Mouse (Mus musculus) MEL (cell line): Measurements from ENCODE around the gene Cdh4. TPM values are rescaled to one million over a fixed set of nuclear protein-coding genes. Genes with fewer than 3 reads are reported as not detected.

Experiments used
- DNase-seq: peaks from one replicate; pipeline ENCODE4 v3.0.0; 2011; ENCODE audit warnings: low read depth, low spot score
- H3K27ac ChIP-seq: 2 replicates; pipeline ENCODE4 v1.5.1; 2012; ENCODE audit warnings: low read depth, mild to moderate bottlenecking, control low read depth, low read length, moderate library complexity; ENCODE audit not compliant: control insufficient read depth
- H3K27me3 ChIP-seq, 2 experiments: fragments of 150-350 bp in 1 of 2; sonication (generic) in 1 of 2; 2 replicates each; pipeline ENCODE4 v1.6.1; 2012; ENCODE audit warnings: low read length in 2 of 2, mild to moderate bottlenecking in 2 of 2, improper control_type of control experiment in 1 of 2, moderate library complexity in 1 of 2; ENCODE audit not compliant: insufficient read depth in 2 of 2, control insufficient read depth in 1 of 2
- H3K36me3 ChIP-seq, 2 experiments: 2 replicates each; pipeline ENCODE4 v1.6.1; 2012 to 2014; ENCODE audit warnings: low read length in 2 of 2, improper control_type of control experiment in 1 of 2, inconsistent platforms in 1 of 2, mild to moderate bottlenecking in 1 of 2; ENCODE audit not compliant: insufficient read depth in 2 of 2, control insufficient read depth in 1 of 2
- H3K4me1 ChIP-seq, 2 experiments: fragments of 150-350 bp in 1 of 2; sonication (generic) in 1 of 2; 2 replicates each; pipeline ENCODE4 v1.6.1; 2012; ENCODE audit warnings: low read length in 2 of 2, improper control_type of control experiment in 1 of 2, mild to moderate bottlenecking in 1 of 2; ENCODE audit not compliant: insufficient read depth in 2 of 2, control insufficient read depth in 1 of 2
- H3K4me3 ChIP-seq, 2 experiments: fragments of 150-350 bp in 1 of 2; sonication (generic) in 1 of 2; 2 replicates each; pipeline ENCODE4 v1.5.1; 2012; ENCODE audit warnings: low read depth in 2 of 2, low read length in 2 of 2, mild to moderate bottlenecking in 2 of 2, moderate library complexity in 2 of 2, control low read depth in 1 of 2, improper control_type of control experiment in 1 of 2; ENCODE audit not compliant: control insufficient read depth in 1 of 2, insufficient read depth in 1 of 2
- H3K79me2 ChIP-seq: 2 replicates; pipeline ENCODE4 v1.6.1; 2012; ENCODE audit warnings: mild to moderate bottlenecking, low read length, moderate library complexity; ENCODE audit not compliant: control insufficient read depth, poor library complexity, insufficient read depth
- H3K9ac ChIP-seq: 2 replicates; pipeline ENCODE4 v1.6.1; 2012; ENCODE audit warnings: low read depth, mild to moderate bottlenecking, control low read depth, low read length, moderate library complexity; ENCODE audit not compliant: control insufficient read depth, poor library complexity, severe bottlenecking
- H3K9me3 ChIP-seq: fragments of 150-350 bp; sonication (generic); replicated peaks from 2 replicates; pipeline ENCODE4 v1.6.1; 2012; ENCODE audit warnings: mild to moderate bottlenecking, low read length, improper control_type of control experiment, moderate library complexity; ENCODE audit not compliant: insufficient read depth
- CHD1 ChIP-seq: IDR thresholded peaks from 2 replicates; pipeline ENCODE4 v1.6.1; 2012; ENCODE audit warnings: low read depth, mild to moderate bottlenecking, inconsistent platforms, low read length, improper control_type of control experiment
- EP300 ChIP-seq, 2 experiments: IDR thresholded peaks; 2 replicates each; pipeline ENCODE4 v1.6.1; 2011; ENCODE audit warnings: improper control_type of control experiment in 2 of 2, low read length in 2 of 2, low read depth in 1 of 2, mild to moderate bottlenecking in 1 of 2
- ETS1 ChIP-seq: IDR thresholded peaks from 2 replicates; pipeline ENCODE4 v1.6.1; 2012; ENCODE audit warnings: low read depth, mild to moderate bottlenecking, inconsistent platforms, low read length, improper control_type of control experiment, moderate library complexity
- HCFC1 ChIP-seq: IDR thresholded peaks from 2 replicates; pipeline ENCODE4 v1.6.1; 2012; ENCODE audit warnings: low read depth, mild to moderate bottlenecking, inconsistent platforms, low read length, improper control_type of control experiment, moderate library complexity
- JUND ChIP-seq: IDR thresholded peaks from 2 replicates; pipeline ENCODE4 v1.6.1; 2011; ENCODE audit warnings: low read depth, mild to moderate bottlenecking, improper control_type of control experiment, low read length
- KAT2A ChIP-seq: conservative IDR thresholded peaks from 2 replicates; pipeline ENCODE4 v1.6.1; 2012; ENCODE audit warnings: low read depth, low read length, improper control_type of control experiment, inconsistent platforms
- MAFK ChIP-seq: IDR thresholded peaks from 2 replicates; pipeline ENCODE4 v1.6.1; 2011; ENCODE audit warnings: low read depth, mild to moderate bottlenecking, low read length, improper control_type of control experiment, borderline replicate concordance
- MAX ChIP-seq: IDR thresholded peaks from 2 replicates; pipeline ENCODE4 v1.6.1; 2011; ENCODE audit warnings: low read length, improper control_type of control experiment
- MAZ ChIP-seq: IDR thresholded peaks from 2 replicates; pipeline ENCODE4 v1.6.1; 2012; ENCODE audit warnings: low read depth, mild to moderate bottlenecking, inconsistent platforms, low read length, improper control_type of control experiment
- MXI1 ChIP-seq: IDR thresholded peaks from 2 replicates; pipeline ENCODE4 v1.6.1; 2011; ENCODE audit warnings: mild to moderate bottlenecking, low read depth, low read length, improper control_type of control experiment
- NELFE ChIP-seq: IDR thresholded peaks from 2 replicates; pipeline ENCODE4 v1.6.1; 2011; ENCODE audit warnings: low read depth, low read length, improper control_type of control experiment
- NRF1 ChIP-seq: IDR thresholded peaks from 2 replicates; pipeline ENCODE4 v1.6.1; 2014; ENCODE audit warnings: low read depth, mild to moderate bottlenecking, inconsistent platforms, low read length, improper control_type of control experiment, moderate library complexity; ENCODE audit not compliant: poor library complexity, insufficient read depth, severe bottlenecking
- POLR2A ChIP-seq, 2 experiments: IDR thresholded peaks; 2 replicates each; pipeline ENCODE4 v1.6.1; 2011 to 2012; ENCODE audit warnings: low read length in 2 of 2, mild to moderate bottlenecking in 2 of 2, control low read depth in 1 of 2, improper control_type of control experiment in 1 of 2, low read depth in 1 of 2, moderate library complexity in 1 of 2; ENCODE audit not compliant: control insufficient read depth in 1 of 2, insufficient read depth in 1 of 2, poor library complexity in 1 of 2
- POLR2AphosphoS2 ChIP-seq: IDR thresholded peaks from 2 replicates; pipeline ENCODE4 v1.6.1; 2011; ENCODE audit warnings: low read length, improper control_type of control experiment
- POLR2AphosphoS5 ChIP-seq: IDR thresholded peaks from 2 replicates; pipeline ENCODE4 v1.6.1; 2012; ENCODE audit warnings: low read depth, borderline replicate concordance, mild to moderate bottlenecking, inconsistent platforms, low read length, moderate library complexity, mixed read lengths
- RAD21 ChIP-seq: IDR thresholded peaks from 2 replicates; pipeline ENCODE4 v1.6.1; 2011; ENCODE audit warnings: mild to moderate bottlenecking, low read depth, low read length, improper control_type of control experiment
- SMC3 ChIP-seq: IDR thresholded peaks from 2 replicates; pipeline ENCODE4 v1.6.1; 2011; ENCODE audit warnings: low read depth, low read length, improper control_type of control experiment
- TAL1 ChIP-seq: IDR thresholded peaks from 2 replicates; pipeline ENCODE4 v1.6.1; 2012; ENCODE audit warnings: mild to moderate bottlenecking, inconsistent platforms, low read length, moderate library complexity, mixed read lengths
- TBP ChIP-seq: IDR thresholded peaks from 2 replicates; pipeline ENCODE4 v1.8.0; 2011; ENCODE audit warnings: low read depth, low read length, improper control_type of control experiment
- TCF12 ChIP-seq: IDR thresholded peaks from 2 replicates; pipeline ENCODE4 v1.6.1; 2014; ENCODE audit warnings: low read depth, mild to moderate bottlenecking, inconsistent platforms, low read length, improper control_type of control experiment, moderate library complexity
- UBTF ChIP-seq: IDR thresholded peaks from 2 replicates; pipeline ENCODE4 v1.6.1; 2012; ENCODE audit warnings: low read depth, mild to moderate bottlenecking, inconsistent platforms, low read length, improper control_type of control experiment, moderate library complexity, borderline replicate concordance; ENCODE audit not compliant: insufficient read depth
- polyA plus RNA-seq, 2 experiments: library from polyadenylated mRNA; stranded (reverse) in 1 of 2; unstranded in 1 of 2; fragments of >175 nt in 1 of 2; fragments of >200 nt in 1 of 2; gene quantifications; 2 replicates each; pipeline versions ENCODE4 v1.2.1 to v1.2.4; 2012; ENCODE audit warnings: low replicate concordance in 2 of 2, low read depth in 1 of 2; ENCODE audit not compliant: insufficient read length in 2 of 2, insufficient read depth in 1 of 2, missing spikeins in 1 of 2
- total RNA-seq: library from RNA; depleted of rRNA; stranded (reverse); fragments of 300-350 nt; gene quantifications from 2 replicates; pipeline ENCODE4 v1.2.3, GENCODE M21; 2012

Gene Cdh4
- total and polyA plus RNA-seq, 3 experiments = not detected

GRCm38 (mm10) chr2:179762521-179763305, 320.5 kb downstream of the Cdh4 start:
- Histone ChIP-seq H3K27ac (no peak overlapping the region), H3K36me3 (no peaks in the 10 kb centered on the region), H3K9ac (no peak overlapping the region), H3K27me3 (no peaks in the 10 kb centered on the region), H3K4me1 (no peaks in the 10 kb centered on the region), H3K4me3 (no peak overlapping the region), H3K9me3 (no peaks in the 10 kb centered on the region), H3K79me2 (no peaks in the 10 kb centered on the region)
- no peak for DNase-seq
- TF ChIP-seq EP300 (IDR thresholded peaks at IDR 0.05; ENCODE audit: low read depth in 1 of 2, low read length in 2 of 2) (no peak), POLR2AphosphoS2 (no peak), UBTF (no peak), MXI1 (no peak), SMC3 (no peak), HCFC1 (no peak), TCF12 (no peak), POLR2AphosphoS5 (no peak), TAL1 (no peak), POLR2A (IDR thresholded peaks at IDR 0.05; ENCODE audit: control insufficient read depth in 1 of 2, insufficient read depth in 1 of 2, low read depth in 1 of 2, low read length in 2 of 2, poor library complexity in 1 of 2) (no peak)

GRCm38 (mm10) chr2:179764460-179764859, 322.2 kb downstream of the Cdh4 start:
- Histone ChIP-seq H3K4me1 (no peaks in the 10 kb centered on the region), H3K36me3 (no peaks in the 10 kb centered on the region), H3K9me3 (no peaks in the 10 kb centered on the region), H3K9ac (no peak overlapping the region), H3K27ac (no peak overlapping the region), H3K4me3 (no peak overlapping the region), H3K79me2 (no peaks in the 10 kb centered on the region), H3K27me3 (no peaks in the 10 kb centered on the region)
- DNase-seq = no peak
- TF ChIP-seq MAX (no peak), HCFC1 (no peak), EP300 (IDR thresholded peaks at IDR 0.05; ENCODE audit: low read depth in 1 of 2, low read length in 2 of 2) (no peak), POLR2A (IDR thresholded peaks at IDR 0.05; ENCODE audit: control insufficient read depth in 1 of 2, insufficient read depth in 1 of 2, low read depth in 1 of 2, low read length in 2 of 2, poor library complexity in 1 of 2) (no peak), KAT2A (no peak), TAL1 (no peak), CHD1 (no peak), JUND (no peak), ETS1 (no peak), MAFK (no peak), TBP (no peak), MAZ (no peak), NELFE (no peak), NRF1 (no peak), POLR2AphosphoS2 (no peak), POLR2AphosphoS5 (no peak), RAD21 (no peak)
